Mouse (Mus musculus) retina, postnatal 1 day (tissue): ENCODE measurements around the gene Hoxb9.

Experiments
- DNase-seq: peaks from one replicate; pipeline ENCODE4 v3.0.0-alpha.2; 2012

Gene Hoxb9

DNA sequence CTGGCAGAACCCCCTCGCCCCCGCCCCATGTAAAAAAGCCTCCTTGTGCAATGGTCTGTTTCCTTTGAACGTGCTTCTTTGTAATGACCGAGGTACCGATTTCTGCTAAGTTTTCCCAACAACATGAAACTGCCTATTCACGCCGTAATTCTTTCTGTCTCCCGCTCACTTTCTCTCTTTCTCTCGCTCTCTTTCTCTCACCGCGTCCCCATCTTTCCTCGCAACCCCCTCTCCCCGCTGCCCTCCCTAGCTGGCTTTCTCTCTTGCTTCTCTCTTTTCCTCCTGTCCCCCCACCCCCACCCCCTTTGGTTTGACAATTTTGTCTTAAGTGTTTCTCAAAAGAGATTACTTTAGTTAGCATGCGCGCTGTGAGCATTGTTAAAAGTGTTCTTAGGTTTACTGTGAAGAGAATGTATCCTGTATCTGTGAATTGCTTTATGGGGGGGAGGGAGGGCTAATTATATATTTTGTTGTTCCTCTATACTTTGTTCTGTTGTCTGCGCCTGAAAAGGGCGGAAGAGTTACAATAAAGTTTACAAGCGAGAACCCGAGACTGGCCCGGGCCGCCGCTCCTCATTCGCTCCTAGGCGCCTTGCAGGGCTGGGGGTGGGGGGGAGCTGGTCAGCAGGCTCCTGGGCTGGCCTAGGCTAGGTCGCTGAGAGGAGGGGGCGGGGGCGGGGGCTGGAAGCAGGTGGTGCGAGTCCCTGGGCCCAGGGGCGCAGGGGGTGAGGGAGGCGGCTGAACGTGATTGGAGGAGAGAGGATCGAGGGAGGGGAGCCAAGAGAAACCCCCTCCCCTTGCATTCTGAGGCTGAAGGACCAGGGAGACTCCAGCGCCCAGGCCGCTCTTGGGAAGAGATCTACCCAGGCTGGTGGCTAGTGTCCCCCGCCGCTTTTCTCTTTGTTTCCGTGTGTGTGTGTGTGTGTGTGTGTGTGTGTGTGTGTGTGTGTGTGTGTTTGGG is 13.8 kb downstream of the Hoxb9 start:
- DNase-seq = no peak

DNA sequence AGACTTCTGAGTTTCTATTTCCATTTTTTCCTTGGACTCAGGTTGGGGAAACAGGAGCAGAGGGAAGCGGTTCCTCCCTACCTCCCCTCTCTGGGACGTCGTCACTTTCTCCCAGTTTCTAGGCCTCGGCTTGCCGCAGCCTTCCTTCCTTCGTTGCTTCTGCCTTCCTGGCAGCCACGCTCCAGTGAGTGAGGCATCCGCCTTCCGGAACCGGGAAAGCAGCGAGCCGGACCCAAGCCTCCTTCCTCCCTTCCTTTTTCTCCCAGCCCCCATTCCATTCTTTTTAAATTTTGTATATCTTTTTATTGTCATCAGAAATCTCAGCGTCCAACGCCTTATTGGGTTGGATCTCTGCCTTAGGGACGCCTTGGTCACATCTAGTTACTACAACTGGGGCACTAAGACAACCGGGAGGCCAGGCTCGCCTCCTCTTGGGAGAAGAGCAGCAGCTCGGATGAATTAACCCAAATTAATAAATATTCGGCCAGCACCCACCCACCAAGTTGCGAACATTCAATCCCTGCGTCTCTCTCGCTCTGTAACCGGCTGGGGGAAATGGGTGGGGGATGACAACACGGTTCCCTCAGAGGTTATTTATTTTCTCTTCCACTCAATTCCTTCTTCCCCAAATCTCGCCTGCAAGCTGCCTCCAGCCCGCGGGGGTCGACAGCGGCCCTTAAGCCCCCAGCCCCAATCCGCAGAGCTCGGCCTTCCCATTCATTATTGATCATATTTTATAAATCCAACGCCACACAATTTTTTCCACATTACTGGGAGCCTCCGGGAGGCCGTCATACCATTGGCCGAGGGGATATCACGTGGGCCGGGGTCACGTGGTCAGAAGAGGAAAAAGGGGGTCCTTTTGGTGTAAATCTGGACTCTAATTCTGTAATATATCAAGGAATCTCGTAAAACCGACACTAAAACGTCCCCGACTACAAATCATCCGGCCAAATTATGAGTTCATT is 14.8 kb downstream of the Hoxb9 start, which contains the start of gene Hoxb7:
Gene Hoxb7, plus strand, starts transcription at position 853 of the 968 bp plus-strand sequence.
- DNase-seq = no peak

DNA sequence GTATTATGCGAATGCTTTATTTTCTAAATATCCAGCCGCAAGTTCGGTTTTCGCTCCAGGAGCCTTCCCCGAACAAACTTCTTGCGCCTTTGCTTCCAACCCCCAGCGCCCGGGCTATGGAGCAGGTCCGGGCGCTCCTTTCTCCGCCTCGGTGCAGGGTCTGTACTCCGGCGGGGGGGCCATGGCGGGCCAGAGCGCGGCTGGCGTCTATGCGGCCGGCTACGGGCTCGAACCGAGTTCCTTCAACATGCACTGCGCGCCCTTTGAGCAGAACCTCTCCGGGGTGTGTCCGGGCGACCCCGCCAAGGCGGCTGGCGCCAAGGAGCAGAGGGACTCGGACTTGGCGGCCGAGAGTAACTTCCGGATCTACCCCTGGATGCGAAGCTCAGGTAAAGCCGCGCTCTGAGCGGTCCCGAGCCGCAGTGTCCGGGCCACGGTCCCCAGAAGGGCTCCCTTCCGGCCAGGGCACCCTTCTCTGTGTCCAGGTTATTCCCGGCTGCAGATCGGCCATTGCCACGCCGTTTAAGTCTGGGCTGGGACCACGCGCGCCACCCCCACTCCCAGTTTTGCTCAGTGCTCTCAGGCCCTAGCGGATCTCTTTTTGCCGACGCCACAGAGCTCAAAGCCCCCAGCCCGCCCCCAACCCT is 15.6 kb downstream of the Hoxb9 start:
- no peak for DNase-seq

DNA sequence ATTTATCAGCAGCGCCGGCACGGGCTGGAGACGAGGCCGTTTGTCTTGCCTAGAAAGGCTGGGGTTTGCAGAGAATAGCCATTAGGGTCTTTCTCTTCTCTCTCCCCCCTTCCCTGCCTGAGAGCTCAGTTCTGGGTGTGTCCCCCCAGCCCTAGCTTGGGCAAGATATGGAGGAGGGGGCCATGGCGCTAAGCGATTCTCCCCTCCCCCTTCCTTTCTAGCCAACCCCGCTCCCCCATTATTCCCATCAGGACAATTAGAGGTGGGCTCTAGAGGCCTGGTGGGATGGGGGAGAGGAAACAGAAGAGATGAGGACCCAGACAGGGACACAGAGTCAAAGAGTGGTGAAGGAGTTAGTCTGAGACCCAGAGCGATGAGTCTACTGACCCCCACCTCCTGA is 16.2 kb downstream of the Hoxb9 start:
- no peak for DNase-seq

DNA sequence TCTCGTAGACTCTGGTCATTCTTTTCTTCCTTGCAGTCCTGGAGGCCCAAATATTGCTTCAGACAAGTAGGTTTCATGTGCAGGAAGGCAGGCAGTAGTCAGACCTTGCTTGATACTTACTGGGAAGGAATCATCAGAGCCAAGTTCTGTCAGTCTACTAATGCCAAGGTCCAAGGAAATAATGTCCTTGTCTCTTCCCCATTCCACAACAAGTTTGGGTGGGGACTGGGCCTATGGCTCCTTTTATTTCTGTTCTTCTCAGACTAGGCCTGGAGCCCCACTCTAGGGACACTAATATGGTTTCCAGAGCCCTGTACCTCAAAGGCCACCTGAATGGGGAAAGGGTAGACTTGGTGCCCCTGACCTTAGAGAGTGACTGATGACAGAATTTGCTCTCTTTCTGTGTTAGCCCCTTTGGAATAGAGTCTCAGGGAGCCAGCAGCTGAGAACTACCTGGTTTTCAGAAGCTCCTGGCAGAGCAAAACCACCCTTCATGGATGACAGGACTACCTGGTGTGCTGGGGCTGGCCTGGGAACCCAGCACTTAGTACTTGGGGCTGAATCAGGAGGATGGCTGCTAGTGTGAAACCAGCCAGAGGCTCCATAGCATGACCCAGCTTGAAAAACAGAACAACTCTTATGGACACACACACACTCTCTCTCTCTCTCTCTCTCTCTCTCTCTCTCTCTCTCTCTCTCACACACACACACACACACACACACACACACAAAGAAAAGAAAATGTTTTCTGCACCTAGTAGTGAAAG is 17.4 kb downstream of the Hoxb9 start:
- DNase-seq = no peak

DNA sequence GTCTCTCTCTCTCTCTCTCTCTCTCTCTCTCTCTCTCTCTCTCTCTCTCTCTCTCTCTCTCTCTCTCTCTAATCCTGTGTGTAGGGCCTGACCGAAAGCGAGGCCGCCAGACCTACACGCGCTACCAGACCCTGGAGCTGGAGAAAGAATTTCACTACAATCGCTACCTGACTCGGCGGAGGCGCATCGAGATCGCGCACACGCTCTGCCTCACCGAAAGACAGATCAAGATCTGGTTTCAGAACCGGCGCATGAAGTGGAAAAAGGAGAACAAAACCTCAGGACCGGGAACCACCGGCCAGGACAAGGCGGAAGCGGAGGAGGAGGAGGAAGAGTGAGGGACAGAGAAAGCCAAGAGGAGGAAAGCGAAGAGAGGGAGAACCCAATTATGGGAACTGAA is 18.0 kb downstream of the Hoxb9 start:
- DNase-seq = no peak

DNA sequence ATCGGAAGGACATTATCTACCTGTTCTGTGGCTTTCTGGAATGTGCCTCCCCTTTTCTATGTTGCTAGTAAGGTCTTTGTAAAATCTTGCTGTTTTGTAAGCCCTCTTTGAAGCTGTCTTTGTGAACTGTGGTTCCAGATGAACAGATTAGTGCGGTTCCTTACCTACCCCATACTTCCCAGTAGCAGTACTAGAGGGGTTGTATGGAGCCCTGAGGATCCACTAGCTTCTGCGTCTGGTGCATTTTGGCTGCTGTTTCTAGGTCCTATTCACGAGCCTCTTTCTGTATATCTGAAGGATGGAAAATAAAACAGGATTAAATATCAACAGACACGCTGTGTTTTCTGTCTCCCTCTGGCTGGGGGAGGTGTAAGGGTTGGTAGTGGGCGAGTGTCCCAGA is 18.6 kb downstream of the Hoxb9 start:
- DNase-seq = no peak

DNA sequence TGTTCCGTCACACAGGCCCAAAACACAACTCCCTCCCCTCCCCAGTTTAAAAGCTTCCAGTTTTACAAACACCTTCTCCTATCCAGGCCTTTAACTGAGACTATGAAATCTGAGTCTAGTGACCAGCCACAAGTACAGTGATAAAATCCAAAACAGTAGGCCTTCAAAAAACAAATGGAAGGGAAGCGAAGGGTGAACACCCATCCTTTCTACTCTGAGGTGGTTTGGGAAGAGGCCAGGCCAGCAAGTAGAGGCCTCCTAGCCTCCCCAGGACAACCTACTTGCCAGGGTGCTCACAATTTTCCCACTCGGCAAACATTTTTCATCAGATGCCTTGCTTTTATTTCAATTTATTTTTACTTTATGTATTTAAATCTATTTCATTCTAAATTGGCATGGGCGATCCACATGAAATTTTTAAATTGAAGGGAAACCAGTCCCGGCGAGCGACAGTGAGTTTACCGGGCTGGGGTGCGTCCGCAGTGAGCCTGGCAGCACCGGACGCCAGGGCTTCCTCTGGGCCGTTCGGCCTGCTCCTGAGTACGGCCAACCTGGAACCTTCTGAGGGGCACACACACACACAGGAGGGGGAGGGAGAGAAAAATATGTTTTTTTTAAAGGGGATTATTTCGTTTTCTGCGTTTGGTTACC is 19.6 kb downstream of the Hoxb9 start:
- DNase-seq = no peak

DNA sequence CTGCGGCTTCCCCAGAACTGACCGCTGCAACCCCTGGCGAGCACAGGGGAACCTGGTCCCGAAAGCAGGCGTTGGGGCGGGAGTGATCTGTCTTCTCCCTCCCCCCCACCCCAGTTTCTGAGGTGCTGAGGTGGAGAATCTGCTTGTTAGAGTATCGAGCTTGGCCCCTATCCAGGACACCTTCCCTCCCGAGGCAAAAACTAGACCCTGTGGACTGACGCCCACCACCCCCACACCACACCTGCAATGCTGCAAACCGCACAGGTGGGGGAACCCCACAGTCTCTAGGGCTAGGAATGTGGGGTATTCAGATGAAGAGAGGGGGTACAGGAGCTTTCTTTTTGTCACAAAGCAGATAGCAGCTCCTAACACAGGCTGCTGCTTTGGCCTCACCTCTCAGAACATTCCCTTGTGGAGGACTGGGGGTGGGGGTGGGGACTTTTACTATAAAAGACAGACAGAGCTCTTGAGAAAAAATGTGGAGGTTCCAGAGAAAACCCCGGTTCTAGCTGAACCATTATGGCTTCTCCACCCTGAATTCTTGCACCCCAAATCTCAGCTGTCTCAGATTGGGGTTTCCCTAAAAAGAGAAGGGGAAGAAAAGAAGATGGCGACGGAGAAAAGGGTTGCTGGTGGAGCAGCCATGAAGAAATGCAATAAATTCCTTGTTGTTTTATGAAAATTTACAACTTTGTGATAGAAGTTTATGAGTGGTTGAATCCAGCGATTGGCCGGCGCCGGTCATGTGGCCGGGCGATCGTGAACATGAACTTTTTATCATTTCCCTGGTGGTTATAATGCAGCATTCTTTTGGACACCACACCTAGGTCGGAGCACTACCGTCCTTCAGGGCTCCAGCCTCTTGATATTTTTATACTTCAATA is 20.7 kb downstream of the Hoxb9 start, which contains the start of gene Hoxb6:
Gene Hoxb6, plus strand, starts transcription at position 796 of the 884 bp plus-strand sequence.
- DNase-seq = no peak

DNA sequence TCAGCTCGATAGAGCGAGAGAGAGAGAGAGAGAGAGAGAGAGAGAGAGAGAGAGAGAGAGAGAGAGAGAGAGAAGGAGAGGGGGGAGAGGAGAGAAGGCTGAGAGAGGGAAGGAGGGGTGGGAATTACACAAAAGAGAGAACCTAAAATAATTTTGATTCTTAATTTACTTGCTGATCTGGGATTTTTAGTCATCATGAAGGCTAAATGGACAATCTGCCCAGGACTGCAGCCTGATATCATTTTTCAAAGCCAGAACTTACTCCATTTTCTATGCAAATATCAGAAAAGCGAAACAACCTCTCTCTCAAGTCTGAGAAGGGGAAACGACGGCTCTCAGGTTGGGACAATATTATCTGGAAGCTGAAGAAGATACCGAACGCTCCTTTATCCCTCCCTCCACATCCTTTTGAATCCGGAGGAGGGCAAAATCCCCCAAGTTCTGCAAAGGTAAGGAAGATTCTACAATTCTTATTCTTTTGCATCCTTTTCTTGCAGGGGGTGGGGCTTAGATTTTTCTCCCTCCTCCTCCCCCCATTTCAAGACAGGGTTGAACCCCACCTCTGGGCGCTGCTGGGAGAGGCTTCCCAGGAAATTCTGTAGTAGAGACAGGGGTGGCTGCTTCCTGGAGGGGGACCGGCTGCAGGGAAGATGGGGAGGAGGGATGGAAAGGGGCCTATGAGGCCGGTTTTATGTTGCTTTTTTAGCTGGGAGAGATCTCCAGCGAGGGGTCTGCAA is 21.5 kb downstream of the Hoxb9 start:
- DNase-seq = no peak

DNA sequence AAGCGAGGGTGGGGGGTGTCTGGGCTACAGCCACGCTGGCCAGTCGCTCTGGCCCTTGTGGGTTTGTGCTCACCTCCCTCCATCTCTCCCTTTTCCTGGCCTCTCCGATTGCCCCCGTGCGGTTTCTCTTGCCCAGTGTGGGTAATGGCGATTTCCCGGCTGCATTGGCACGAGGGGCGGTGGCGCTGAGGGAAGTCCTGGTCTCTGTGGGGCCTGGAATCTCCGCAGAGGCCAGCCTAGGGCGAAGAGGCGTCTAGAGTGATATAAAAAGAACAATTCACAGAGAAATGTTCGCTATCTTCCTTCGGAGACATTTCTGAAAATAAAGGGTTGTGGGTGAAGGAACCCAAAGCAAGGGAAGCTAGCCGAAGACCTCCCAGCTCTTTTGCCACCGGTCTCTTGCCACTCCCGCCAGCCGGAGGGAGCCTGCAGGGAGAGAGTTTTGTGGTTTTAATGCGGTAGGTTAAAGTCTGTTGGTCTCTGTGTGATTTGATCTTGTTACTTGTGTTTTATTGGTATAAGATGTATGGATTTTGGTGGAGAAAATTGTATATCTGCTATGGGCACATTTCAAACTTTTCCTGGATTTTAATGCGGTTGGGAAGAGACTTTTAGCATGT is 22.2 kb downstream of the Hoxb9 start:
- DNase-seq = no peak

DNA sequence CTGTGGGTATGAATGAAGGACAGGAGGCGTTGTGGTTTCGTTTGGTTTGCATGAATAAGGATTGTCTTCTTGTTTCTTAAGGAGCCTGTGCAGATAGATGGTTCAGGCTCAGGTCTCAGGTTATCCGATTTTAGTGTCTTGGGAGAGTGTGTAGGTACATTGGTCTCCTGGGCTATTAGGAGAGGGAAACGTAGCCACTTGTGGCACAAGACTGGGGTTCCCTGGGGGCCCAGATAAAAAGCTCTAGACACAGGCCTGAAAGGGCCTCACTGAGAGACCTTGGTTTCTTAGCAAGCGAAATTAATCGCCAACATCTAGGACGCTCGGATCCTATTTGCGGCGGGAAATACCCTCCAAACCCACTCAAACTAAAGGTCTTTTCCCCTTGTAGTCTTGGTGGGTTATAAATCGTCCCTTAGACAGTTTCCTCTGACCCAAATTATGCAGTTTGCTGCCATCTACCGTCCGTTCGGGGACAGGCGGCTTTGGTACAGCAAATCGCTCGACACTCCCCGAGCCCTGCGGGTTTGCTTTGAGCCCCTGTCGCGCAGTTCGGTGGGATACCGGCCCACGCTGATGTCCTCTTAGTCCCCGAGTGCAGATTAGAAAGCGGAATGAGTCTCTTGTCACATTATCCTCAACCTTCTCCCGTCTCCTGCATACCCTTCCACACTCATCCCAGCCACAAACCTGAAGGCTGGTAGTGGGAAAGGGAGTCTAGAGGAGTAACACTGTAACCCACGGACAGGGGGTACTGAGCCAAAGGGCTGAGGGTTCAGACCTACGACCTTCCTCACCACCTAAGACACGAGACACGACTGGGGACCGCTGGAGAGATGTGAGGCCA is 23.2 kb downstream of the Hoxb9 start:
- peak; percentile 89 for DNase-seq

DNA sequence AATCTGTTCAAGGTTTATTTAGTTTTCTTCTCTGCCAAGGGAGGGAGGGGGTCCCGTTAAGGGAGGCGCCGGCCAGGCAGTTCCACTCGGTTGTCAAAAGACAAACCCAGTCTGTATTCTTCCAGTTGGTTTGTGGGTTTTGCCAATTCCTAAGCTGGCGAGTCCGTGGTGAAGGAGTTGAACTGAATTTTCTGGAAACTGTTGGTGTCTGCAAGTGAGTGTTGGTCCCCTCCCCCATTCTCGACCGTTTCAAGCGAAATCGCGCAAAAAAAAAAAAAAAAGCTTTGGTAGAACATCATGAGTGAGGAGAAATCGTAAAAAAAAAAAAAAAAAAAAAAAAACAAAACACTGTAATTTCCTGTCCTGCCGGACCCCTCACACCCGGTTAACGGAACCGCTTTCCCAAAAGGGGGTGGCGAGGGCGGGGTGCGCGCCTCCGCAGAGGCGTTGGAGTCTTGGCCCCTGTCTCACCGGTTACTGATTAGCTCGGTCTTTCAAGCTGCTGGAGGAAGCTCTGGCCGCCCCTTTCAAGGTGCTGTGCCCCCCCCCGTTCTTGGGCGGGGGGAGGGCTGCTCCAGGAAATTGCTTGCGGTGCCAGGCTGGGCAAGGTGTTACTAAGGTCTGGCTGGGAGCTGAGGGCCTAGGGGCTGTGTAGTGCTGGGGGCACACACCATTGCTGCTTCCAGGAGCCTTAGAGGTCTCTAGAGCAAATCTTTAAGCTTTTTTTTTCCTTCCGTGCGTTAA is 24.0 kb downstream of the Hoxb9 start:
- no peak for DNase-seq

DNA sequence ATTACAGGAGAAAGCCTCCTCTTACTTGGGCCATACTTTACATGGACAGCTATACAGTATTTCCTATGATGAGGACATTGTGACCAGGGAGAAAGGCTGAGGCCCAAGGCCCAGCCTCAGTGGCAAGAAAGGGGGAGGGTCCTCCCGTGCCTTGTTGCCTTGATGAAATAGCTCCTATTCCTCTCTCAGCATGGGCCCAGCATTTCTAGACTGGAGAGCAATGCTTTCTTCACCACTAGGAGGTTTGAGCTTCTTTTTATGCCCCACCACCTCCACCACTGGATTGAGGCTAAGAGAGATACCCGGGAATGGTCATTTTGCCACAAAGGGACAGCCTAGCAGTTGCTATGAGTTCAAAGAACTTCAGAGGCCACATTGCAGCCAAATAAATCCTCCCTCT is 25.7 kb downstream of the Hoxb9 start:
- no peak for DNase-seq

DNA sequence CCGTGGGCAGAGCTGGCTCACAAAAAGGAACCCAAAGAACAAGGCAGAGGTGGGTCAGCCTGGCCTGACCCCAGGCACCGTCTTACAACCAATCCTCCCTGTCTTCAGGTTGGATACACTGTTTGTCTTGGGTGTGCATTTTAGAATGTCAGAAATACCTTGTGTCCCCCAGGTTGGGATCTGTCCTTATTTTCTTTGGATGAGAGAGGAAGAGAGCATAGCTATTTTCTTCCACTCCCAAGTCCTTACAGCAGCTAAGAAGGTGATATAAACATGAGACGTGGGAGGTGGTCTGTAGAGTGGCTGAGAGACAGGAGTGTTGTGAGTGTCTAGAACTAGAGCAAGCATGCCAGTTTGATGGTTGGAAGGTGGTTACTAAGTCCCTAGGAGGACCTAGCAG is 26.2 kb downstream of the Hoxb9 start:
- DNase-seq = no peak

DNA sequence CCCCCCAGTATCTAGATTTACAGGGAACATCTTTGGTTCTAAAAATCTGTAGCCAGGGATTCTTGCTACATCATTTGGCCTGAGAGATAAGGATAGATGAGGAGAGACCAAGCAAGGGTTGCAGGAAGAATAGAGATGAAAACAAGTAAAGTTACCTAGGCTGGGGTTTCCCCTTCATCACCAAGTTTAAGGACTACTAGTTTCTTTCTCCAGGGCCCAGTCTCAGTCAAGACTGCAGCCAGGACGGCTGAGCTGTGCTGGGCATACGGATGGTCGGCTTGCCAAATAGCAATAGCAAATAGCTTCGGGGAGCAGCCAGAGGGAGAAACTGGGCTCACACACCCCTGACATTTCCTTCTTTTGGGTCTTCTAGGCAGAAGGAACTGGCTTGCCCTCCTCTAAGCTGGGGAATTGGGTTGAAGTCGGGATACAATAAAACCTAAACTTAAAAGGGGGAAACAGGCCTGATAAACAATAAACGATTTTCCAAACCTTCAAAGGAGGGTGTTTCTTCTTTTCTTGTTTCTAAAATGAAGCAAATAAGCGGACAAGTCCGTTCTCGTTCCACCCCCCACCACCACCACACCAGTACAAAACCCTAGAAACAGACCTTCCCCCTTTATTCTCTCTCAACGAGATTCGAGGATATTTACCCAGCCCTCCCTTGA is 26.8 kb downstream of the Hoxb9 start:
- DNase-seq = no peak
